Mouse (Mus musculus) kidney, postnatal 0 days (tissue): ENCODE data around the gene Tiam1. TPM values are rescaled to one million over a fixed set of nuclear protein-coding genes. Genes with fewer than 3 reads are reported as not detected.

Source experiments
- ATAC-seq: fragments of 200-750 bp; cut with Nextera tagmentation; replicated peaks from 2 replicates; pipeline ENCODE4 v1.8.0; 2017; ENCODE audit warnings: low read depth, moderate number of reproducible peaks, moderate TSS enrichment, moderate library complexity; ENCODE audit not compliant: low FRiP score
- DNase-seq: peaks from one replicate; pipeline ENCODE4 v3.0.0-alpha.2; 2016; ENCODE audit warnings: low spot score
- H3K27ac ChIP-seq: fragments of 300-500 bp; sonication (generic); 2 replicates; pipeline ENCODE4 v1.5.1; 2014; ENCODE audit warnings: mild to moderate bottlenecking
- H3K27me3 ChIP-seq: fragments of 300-500 bp; sonication (generic); 2 replicates; pipeline ENCODE4 v1.6.1; 2014; ENCODE audit warnings: low read length, mixed read lengths; ENCODE audit not compliant: insufficient read depth
- H3K36me3 ChIP-seq: fragments of 300-500 bp; sonication (generic); 2 replicates; pipeline ENCODE4 v1.6.1; 2014; ENCODE audit warnings: low read length, mixed read lengths; ENCODE audit not compliant: insufficient read depth
- H3K4me1 ChIP-seq: fragments of 300-500 bp; sonication (generic); replicated peaks from 2 replicates; pipeline ENCODE4 v1.6.1; 2014; ENCODE audit warnings: antibody characterized with exemption, low read length, mixed read lengths; ENCODE audit not compliant: insufficient read depth
- H3K4me2 ChIP-seq: fragments of 300-500 bp; sonication (generic); 2 replicates; pipeline ENCODE4 v1.6.1; 2014; ENCODE audit warnings: mild to moderate bottlenecking, low read length, moderate library complexity, mixed read lengths
- H3K4me3 ChIP-seq: fragments of 300-500 bp; sonication (generic); replicated peaks from 2 replicates; pipeline ENCODE4 v1.5.1; 2014; ENCODE audit warnings: low read depth, low read length
- H3K9ac ChIP-seq: fragments of 300-500 bp; sonication (generic); 2 replicates; pipeline ENCODE4 v1.6.1; 2014; ENCODE audit warnings: low read depth, low read length
- H3K9me3 ChIP-seq: fragments of 300-500 bp; sonication (generic); replicated peaks from 2 replicates; pipeline ENCODE4 v1.6.1; 2016; ENCODE audit warnings: low read length, inconsistent platforms, mixed read lengths
- CTCF ChIP-seq: IDR thresholded peaks from 2 replicates; pipeline ENCODE4 v1.5.1; 2016; ENCODE audit warnings: antibody characterized with exemption, low read depth, mild to moderate bottlenecking, moderate library complexity
- WGBS: fragments of 180-500 bp; shearing (Covaris S2); extraction: QIAGEN DNeasy Blood & Tissue Kit; methylation state at CpG from one replicate; pipeline ENCODE4 v1.1.7; 2014; 5-methylcytosine and 5-hydroxymethylcytosine counted together
- polyA plus RNA-seq: library from polyadenylated mRNA; unstranded; fragments of >200 nt; fragmentation: Nextera tagmentation; extraction: Ambion mirVana; gene quantifications from 2 replicates; pipeline ENCODE4 v1.2.1, GENCODE M21; 2015

Tiam1 gene
- polyA plus RNA-seq, 1 experiment from 2014 or later: 11.5 TPM

- no peak for TF ChIP-seq CTCF
- Histone ChIP-seq H3K4me3 (no peak overlapping the region), H3K9me3 (no peaks in the 10 kb centered on the region), H3K36me3 (no peaks in the 10 kb centered on the region), H3K27me3 (no peaks in the 10 kb centered on the region), H3K4me1 (no peaks in the 10 kb centered on the region), H3K4me2 (no peak overlapping the region), H3K9ac (no peak overlapping the region), H3K27ac (no peak overlapping the region)
- DNase-seq (no peak), ATAC-seq (no peak)
- WGBS: 51% methylated on average over 10 of the region's 10 CpGs
Measured at GRCm38 (mm10) chr16:89934616-89935015, 209.0 kb downstream of the Tiam1 start.

- H3K4me2 ChIP-seq: no peak overlapping the region
- H3K9me3 ChIP-seq: no peaks in the 10 kb centered on the region
- no peak overlapping the region for H3K4me3 ChIP-seq
- H3K36me3 ChIP-seq: no peaks in the 10 kb centered on the region
- H3K27ac ChIP-seq: no peak overlapping the region
- DNase-seq (no peak), ATAC-seq (no peak)
- no peaks in the 10 kb centered on the region for H3K4me1 ChIP-seq
- no peak for TF ChIP-seq CTCF
- no peaks in the 10 kb centered on the region for H3K27me3 ChIP-seq
- no peak overlapping the region for H3K9ac ChIP-seq
- 38% methylated on average over 7 of the region's 7 CpGs for WGBS
Measured at GRCm38 (mm10) chr16:89933976-89934375, 209.6 kb downstream of the Tiam1 start.

- H3K4me2 ChIP-seq: no peak overlapping the region
- H3K4me1 ChIP-seq: no peaks in the 10 kb centered on the region
- ATAC-seq (no peak), DNase-seq (no peak)
- no peaks in the 10 kb centered on the region for H3K27me3 ChIP-seq
- H3K4me3 ChIP-seq: no peak overlapping the region
- no peak for TF ChIP-seq CTCF
- H3K9ac ChIP-seq: no peak overlapping the region
- WGBS: 70% methylated on average over 7 of the region's 7 CpGs
- H3K36me3 ChIP-seq: no peaks in the 10 kb centered on the region
- H3K27ac ChIP-seq: no peak overlapping the region
- no peaks in the 10 kb centered on the region for H3K9me3 ChIP-seq
Measured at GRCm38 (mm10) chr16:89928611-89929010, 215.0 kb downstream of the Tiam1 start.

GRCm38 (mm10) chr16:89924249-89924890 lies 219.2 kb downstream of the Tiam1 start:
- TF ChIP-seq CTCF: no peak
- Histone ChIP-seq H3K4me1 (no peaks in the 10 kb centered on the region), H3K9ac (no peak overlapping the region), H3K9me3 (no peaks in the 10 kb centered on the region), H3K4me3 (no peak overlapping the region), H3K27ac (no peak overlapping the region), H3K4me2 (no peak overlapping the region), H3K27me3 (no peaks in the 10 kb centered on the region), H3K36me3 (no peaks in the 10 kb centered on the region)
- DNase-seq (no peak), ATAC-seq (no peak)
- 59% methylated on average over 14 of the region's 14 CpGs for WGBS

GRCm38 (mm10) chr16:89923311-89923710 lies 220.3 kb downstream of the Tiam1 start:
- TF ChIP-seq CTCF: no peak

GRCm38 (mm10) chr16:89922458-89922857 lies 221.1 kb downstream of the Tiam1 start:
- Histone ChIP-seq H3K9ac (no peak overlapping the region), H3K9me3 (no peaks in the 10 kb centered on the region), H3K36me3 (no peaks in the 10 kb centered on the region), H3K27me3 (no peaks in the 10 kb centered on the region), H3K27ac (no peak overlapping the region), H3K4me3 (no peak overlapping the region), H3K4me1 (no peaks in the 10 kb centered on the region), H3K4me2 (no peak overlapping the region)
- no peak for DNase-seq
- peak; percentile 10; the same call in 1 of the 2 replicates for TF ChIP-seq CTCF
- no peak for ATAC-seq
- WGBS: 93% methylated on average over 8 of the region's 8 CpGs

More at GRCm38 (mm10) chr16:89923311-89923710, 220.3 kb downstream of the Tiam1 start:
- no peak overlapping the region for H3K4me2 ChIP-seq
- no peaks in the 10 kb centered on the region for H3K4me1 ChIP-seq
- H3K9me3 ChIP-seq: no peaks in the 10 kb centered on the region
- no peak overlapping the region for H3K9ac ChIP-seq
- no peak overlapping the region for H3K27ac ChIP-seq
- no peaks in the 10 kb centered on the region for H3K27me3 ChIP-seq
- 79% methylated on average over 8 of the region's 8 CpGs for WGBS
- no peak for DNase-seq
- H3K36me3 ChIP-seq: no peaks in the 10 kb centered on the region
- ATAC-seq: no peak
- H3K4me3 ChIP-seq: no peak overlapping the region

GRCm38 (mm10) chr16:89921370-89921769 lies 222.2 kb downstream of the Tiam1 start:
- ATAC-seq: no peak
- no peak overlapping the region for H3K9ac ChIP-seq
- no peak overlapping the region for H3K27ac ChIP-seq
- H3K4me1 ChIP-seq: no peaks in the 10 kb centered on the region
- no peak overlapping the region for H3K4me3 ChIP-seq
- no peak overlapping the region for H3K4me2 ChIP-seq
- no peaks in the 10 kb centered on the region for H3K9me3 ChIP-seq
- WGBS: 91% methylated on average over 14 of the region's 14 CpGs
- no peak for DNase-seq
- no peak for TF ChIP-seq CTCF
- no peaks in the 10 kb centered on the region for H3K36me3 ChIP-seq
- no peaks in the 10 kb centered on the region for H3K27me3 ChIP-seq
